Mouse (Mus musculus) olfactory bulb, adult 2 months (tissue): ENCODE data around the gene Hoxc12.

Experiments used
- CTCF ChIP-seq: fragments of 200-500 bp; IDR thresholded peaks from 2 replicates; pipeline ENCODE4 v1.5.1; 2012; ENCODE audit warnings: low read depth, mild to moderate bottlenecking, low read length, moderate library complexity; ENCODE audit not compliant: insufficient read depth
- POLR2A ChIP-seq: fragments of 200-500 bp; IDR thresholded peaks from 2 replicates; pipeline ENCODE4 v1.6.1; 2012; ENCODE audit warnings: mild to moderate bottlenecking, low read depth, low read length, moderate library complexity; ENCODE audit not compliant: insufficient read depth

GRCm38 (mm10) chr15:102922636-102923500, 13.7 kb upstream of the Hoxc12 start:
- TF ChIP-seq CTCF: no peak
- no peak for TF ChIP-seq POLR2A
